Mouse (Mus musculus) liver, postnatal 0 days (tissue): ENCODE measurements around the gene Bach2.

Experiments
- CTCF ChIP-seq: sonication (generic); IDR thresholded peaks from 2 replicates; pipeline ENCODE4 v1.5.1; 2016; ENCODE audit warnings: antibody characterized with exemption, low read depth
- EP300 ChIP-seq: IDR thresholded peaks from 2 replicates; pipeline ENCODE4 v1.6.1; 2016; ENCODE audit warnings: antibody characterized with exemption, low read depth, mild to moderate bottlenecking

DNA sequence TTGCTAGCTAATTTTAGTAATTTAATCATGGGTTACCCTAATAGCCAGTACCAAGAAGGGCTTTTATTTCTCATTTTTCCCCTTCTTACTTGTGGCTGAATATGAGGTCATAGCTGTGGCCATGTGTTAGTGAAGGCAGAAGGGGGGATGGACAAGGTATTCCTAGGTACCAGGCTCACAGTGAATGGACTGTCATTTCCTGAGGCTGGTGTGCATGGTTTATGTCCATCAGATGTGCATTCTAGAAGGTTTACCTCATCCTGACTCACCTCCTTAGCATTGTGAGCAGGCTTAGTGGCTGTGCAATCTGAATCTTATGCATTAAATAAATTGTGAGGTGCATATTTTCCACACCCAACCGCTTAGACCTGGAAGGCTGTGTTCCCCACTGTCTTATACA lies 81.4 kb downstream of the Bach2 start:
- TF ChIP-seq CTCF, result no peak
- TF ChIP-seq EP300, result no peak
